In genomic region chr11:3964416-3965172, GRCm38 (mm10) we compare ENCODE assay signal across 8 mouse cellular contexts. TPM values are rescaled to one million over a fixed set of nuclear protein-coding genes. Genes with fewer than 3 reads are reported as not detected.
A peak's percentile ranks its signal among the peaks of the same experiment; 100 is the strongest.
DNase-seq lines count a peak whose midpoint lies in the region; ATAC-seq and TF ChIP-seq lines count a peak whose summit lies in the region.

No protein-coding gene starts in this region.

- DNase-seq in kidney, adult 2 months = no peak
- no peak for DNase-seq in kidney, postnatal 10 days
- DNase-seq in hindbrain, postnatal 0 days (ENCODE audit: low spot score) = no peak
- DNase-seq in frontal cortex, adult 2 months (ENCODE audit: extremely low spot score in 1 of 2, low spot score in 1 of 2) = no peak
- no peak for DNase-seq in ovary, postnatal 36 days (ENCODE audit: low spot score)
- no peak for DNase-seq in left cerebral cortex, postnatal 10 days (ENCODE audit: extremely low spot score in 1 of 2, low spot score in 2 of 2)

- intact Hi-C loops in left cerebral cortex, postnatal 10 days (cut with DNase I) = no loop called here

- no peaks in the 10 kb centered on the region for H3K27me3 ChIP-seq in kidney, adult 2 months (replicated peaks; ENCODE audit: control insufficient read depth, insufficient read depth, low read length)
- H3K27me3 ChIP-seq in hindbrain, postnatal 0 days (ENCODE audit: insufficient read depth, low read length) = no peaks in the 10 kb centered on the region
- H3K27me3 ChIP-seq in midbrain, embryonic 16.5 days (ENCODE audit: control insufficient read depth, insufficient read depth, low read depth, low read length) = no peaks in the 10 kb centered on the region

- peak overlapping the region; percentile 71 for H3K9ac ChIP-seq in hindbrain, postnatal 0 days (replicated peaks; ENCODE audit: low read length)
- peak overlapping the region; percentile 68 for H3K9ac ChIP-seq in midbrain, embryonic 16.5 days (ENCODE audit: low read depth, low read length)

- no peaks in the 10 kb centered on the region for H3K9me3 ChIP-seq in hindbrain, postnatal 0 days (ENCODE audit: low read length)
- H3K9me3 ChIP-seq in midbrain, embryonic 16.5 days (replicated peaks; ENCODE audit: control insufficient read depth, low read length, poor library complexity, severe bottlenecking) = no peaks in the 10 kb centered on the region

- H3K27ac ChIP-seq in kidney, adult 2 months (ENCODE audit: insufficient read depth, low read depth, low read length) = no peak overlapping the region; the same call in 1 of the 2 replicates
- no peak overlapping the region for H3K27ac ChIP-seq in brown adipose tissue, adult 24 weeks (replicated peaks; ENCODE audit: low read depth, low read length)
- H3K27ac ChIP-seq in hindbrain, postnatal 0 days = peak overlapping the region; percentile 65; the same call in 1 of the 2 replicates
- H3K27ac ChIP-seq in midbrain, embryonic 16.5 days (ENCODE audit: low read length) = no peak overlapping the region

- no peak for TF ChIP-seq CTCF in kidney, adult 2 months (conservative IDR thresholded peaks at IDR 0.05; ENCODE audit: insufficient read depth, insufficient read length, low read depth, low read length)
- no peak for TF ChIP-seq CTCF in hindbrain, postnatal 0 days (IDR thresholded peaks at IDR 0.05; ENCODE audit: low read depth)

- WGBS in kidney, adult 2 months = 10% methylated on average over 11 of the region's 11 CpGs
- 17% methylated on average over 11 of the region's 11 CpGs for WGBS in hindbrain, postnatal 0 days
- WGBS in midbrain, embryonic 16.5 days = 17% methylated on average over 11 of the region's 11 CpGs

- TF ChIP-seq POLR2A in kidney, adult 2 months (IDR thresholded peaks at IDR 0.05; ENCODE audit: low read depth, low read length) = no peak

- peak overlapping the region; percentile 81 for H3K4me3 ChIP-seq in kidney, adult 2 months (ENCODE audit: insufficient read depth, low read depth, low read length)
- peak overlapping the region; percentile 84 for H3K4me3 ChIP-seq in brown adipose tissue, adult 24 weeks (ENCODE audit: insufficient read depth, low read depth, low read length)
- peak overlapping the region; percentile 81 for H3K4me3 ChIP-seq in hindbrain, postnatal 0 days (ENCODE audit: low read length)
- peak overlapping the region; percentile 65 for H3K4me3 ChIP-seq in midbrain, embryonic 16.5 days (ENCODE audit: low read depth, low read length)

- peak; percentile 16; the same call in 1 of the 2 replicates for ATAC-seq in hindbrain, postnatal 0 days
- no peak for ATAC-seq in midbrain, embryonic 16.5 days

- H3K4me1 ChIP-seq in kidney, adult 2 months (ENCODE audit: control insufficient read depth, insufficient read depth, low read length) = peaks cover 8% of the 10 kb centered on the region; the same call in 1 of the 2 replicates
- H3K4me1 ChIP-seq in brown adipose tissue, adult 24 weeks (ENCODE audit: control insufficient read depth, insufficient read depth, insufficient read length, low read length) = peaks cover 7% of the 10 kb centered on the region; the same call in 1 of the 2 replicates
- peaks cover 4% of the 10 kb centered on the region; the same call in 1 of the 2 replicates for H3K4me1 ChIP-seq in hindbrain, postnatal 0 days (ENCODE audit: insufficient read depth, low read length)
- H3K4me1 ChIP-seq in midbrain, embryonic 16.5 days (ENCODE audit: control insufficient read depth, insufficient read depth, low read length) = peaks cover 13% of the 10 kb centered on the region

- no peaks in the 10 kb centered on the region for H3K36me3 ChIP-seq in kidney, adult 2 months (ENCODE audit: control insufficient read depth, insufficient read depth, low read length)
- 0 out of 2 replicates have a peak, but pooled peaks cover 4% of the 10 kb centered on the region for H3K36me3 ChIP-seq in hindbrain, postnatal 0 days (ENCODE audit: insufficient read depth, low read length)
- no peaks in the 10 kb centered on the region for H3K36me3 ChIP-seq in midbrain, embryonic 16.5 days (ENCODE audit: control insufficient read depth, insufficient read depth, low read length)

- H3K4me2 ChIP-seq in hindbrain, postnatal 0 days (ENCODE audit: low read depth, low read length) = peak overlapping the region; percentile 88
- H3K4me2 ChIP-seq in midbrain, embryonic 16.5 days (ENCODE audit: low read length) = peak overlapping the region; percentile 85

RNA-seq across cellular contexts. Expression of gene Pes1, which starts 0.8 kb away (rescaled TPM):
- polyA plus RNA-seq in kidney, adult 2 months (2012; rRNA removed) = 33.3 and 33.8 TPM in 2 replicates
- polyA plus RNA-seq in brown adipose tissue, adult 24 weeks (2012; ENCODE audit: insufficient read depth, insufficient read length, missing spikeins) = 25.5 and 45.2 TPM in 2 replicates
- total RNA-seq in hindbrain, postnatal 0 days (2014; rRNA removed) = 35.9 and 36.4 TPM in 2 replicates
- 44.5 and 46.8 TPM in 2 replicates for polyA plus RNA-seq in hindbrain, postnatal 0 days (2015; fragmentation: Nextera tagmentation; extraction: Ambion mirVana)
- 59.1 and 61.5 TPM in 2 replicates for polyA plus RNA-seq in midbrain, embryonic 16.5 days (2015; fragmentation: Nextera tagmentation; extraction: Ambion mirVana)
- polyA plus RNA-seq in frontal cortex, adult 2 months (2012; rRNA removed) = 34.4 and 36.9 TPM in 2 replicates
- 10 to 100 TPM; 34.3 to 47.9 TPM for total RNA-seq in left cerebral cortex, postnatal 10 days (2021)

RNA-seq across cellular contexts. Expression of gene 4930556J24Rik, which starts 12.0 kb away (rescaled TPM):
- 0.34 and 0.73 TPM in 2 replicates for polyA plus RNA-seq in kidney, adult 2 months (2012; rRNA removed)
- not detected in 2 replicates for polyA plus RNA-seq in brown adipose tissue, adult 24 weeks (2012; ENCODE audit: insufficient read depth, insufficient read length, missing spikeins)
- total RNA-seq in hindbrain, postnatal 0 days (2014; rRNA removed) = not detected in 2 replicates
- polyA plus RNA-seq in hindbrain, postnatal 0 days (2015; fragmentation: Nextera tagmentation; extraction: Ambion mirVana) = 0.25 and 0.35 TPM in 2 replicates
- polyA plus RNA-seq in midbrain, embryonic 16.5 days (2015; fragmentation: Nextera tagmentation; extraction: Ambion mirVana) = 0.25 TPM in 1 of 2 replicates, not detected in the other
- polyA plus RNA-seq in frontal cortex, adult 2 months (2012; rRNA removed) = 0.06 TPM in 1 of 2 replicates, not detected in the other
- under 1 TPM; 0.28 TPM for total RNA-seq in left cerebral cortex, postnatal 10 days (2021)

RNA-seq across cellular contexts. Expression of gene Gal3st1, which starts 18.8 kb away (rescaled TPM):
- 71.7 and 91.3 TPM in 2 replicates for polyA plus RNA-seq in kidney, adult 2 months (2012; rRNA removed)
- polyA plus RNA-seq in brown adipose tissue, adult 24 weeks (2012; ENCODE audit: insufficient read depth, insufficient read length, missing spikeins) = not detected in 2 replicates
- 30.3 and 34.6 TPM in 2 replicates for total RNA-seq in hindbrain, postnatal 0 days (2014; rRNA removed)
- 18.5 and 18.8 TPM in 2 replicates for polyA plus RNA-seq in hindbrain, postnatal 0 days (2015; fragmentation: Nextera tagmentation; extraction: Ambion mirVana)
- polyA plus RNA-seq in midbrain, embryonic 16.5 days (2015; fragmentation: Nextera tagmentation; extraction: Ambion mirVana) = 7.3 and 8.2 TPM in 2 replicates
- 25.5 and 26.8 TPM in 2 replicates for polyA plus RNA-seq in frontal cortex, adult 2 months (2012; rRNA removed)
- total RNA-seq in left cerebral cortex, postnatal 10 days (2021) = 1 to 10 TPM; 9.2 to 9.9 TPM

RNA-seq across cellular contexts. Expression of gene Tcn2, which starts 32.6 kb away (rescaled TPM):
- polyA plus RNA-seq in kidney, adult 2 months (2012; rRNA removed) = 2,179 and 2,584 TPM in 2 replicates
- polyA plus RNA-seq in brown adipose tissue, adult 24 weeks (2012; ENCODE audit: insufficient read depth, insufficient read length, missing spikeins) = 48.4 and 63.5 TPM in 2 replicates
- total RNA-seq in hindbrain, postnatal 0 days (2014; rRNA removed) = 35.8 and 39.4 TPM in 2 replicates
- 29.3 and 30.8 TPM in 2 replicates for polyA plus RNA-seq in hindbrain, postnatal 0 days (2015; fragmentation: Nextera tagmentation; extraction: Ambion mirVana)
- polyA plus RNA-seq in midbrain, embryonic 16.5 days (2015; fragmentation: Nextera tagmentation; extraction: Ambion mirVana) = 19.5 and 20.8 TPM in 2 replicates
- polyA plus RNA-seq in frontal cortex, adult 2 months (2012; rRNA removed) = 33.2 and 39.2 TPM in 2 replicates
- total RNA-seq in left cerebral cortex, postnatal 10 days (2021) = 10 to 100 TPM; 13.0 to 14.5 TPM

RNA-seq across cellular contexts. Expression of gene Slc35e4, which starts 50.1 kb away (rescaled TPM):
- polyA plus RNA-seq in kidney, adult 2 months (2012; rRNA removed) = 8.1 and 10.6 TPM in 2 replicates
- polyA plus RNA-seq in brown adipose tissue, adult 24 weeks (2012; ENCODE audit: insufficient read depth, insufficient read length, missing spikeins) = 1.1 TPM in 2 replicates
- 48.6 and 52.4 TPM in 2 replicates for total RNA-seq in hindbrain, postnatal 0 days (2014; rRNA removed)
- polyA plus RNA-seq in hindbrain, postnatal 0 days (2015; fragmentation: Nextera tagmentation; extraction: Ambion mirVana) = 23.5 and 25.8 TPM in 2 replicates
- polyA plus RNA-seq in midbrain, embryonic 16.5 days (2015; fragmentation: Nextera tagmentation; extraction: Ambion mirVana) = 17.4 and 20.7 TPM in 2 replicates
- 23.9 and 24.0 TPM in 2 replicates for polyA plus RNA-seq in frontal cortex, adult 2 months (2012; rRNA removed)
- 10 to 100 TPM; 25.2 to 27.7 TPM for total RNA-seq in left cerebral cortex, postnatal 10 days (2021)
